Mouse (Mus musculus): Measurements from ENCODE around the gene Kcnb1. TPM values are rescaled to one million over a fixed set of nuclear protein-coding genes. Genes with fewer than 3 reads are reported as not detected.

Gene Kcnb1
- polyA plus RNA-seq (2014; fragmentation: Nextera tagmentation; extraction: Ambion mirVana): 0.12 and 0.73 TPM in 2 replicates

GRCm38 (mm10) chr2:167190076-167190399, at the start of gene Kcnb1:
Gene Kcnb1, minus strand, starts transcription at chr2:167190155.
- Histone ChIP-seq H3K27me3 (replicated peaks; ENCODE audit: control insufficient read depth, insufficient read depth, low read length) (peaks cover 62% of the 10 kb centered on the region), H3K9me3 (ENCODE audit: control insufficient read depth, low read length) (no peaks in the 10 kb centered on the region), H3K4me1 (replicated peaks; ENCODE audit: control insufficient read depth, insufficient read depth, low read length) (0 out of 2 replicates have a peak, but pooled peaks cover 6% of the 10 kb centered on the region), H3K27ac (ENCODE audit: low read depth, low read length) (no peak within 1 kb of the TSS), H3K9ac (ENCODE audit: low read depth, low read length) (no peak within 1 kb of the TSS), H3K4me3 (ENCODE audit: low read depth, low read length) (peak within 1 kb of the TSS; percentile 49), H3K36me3 (ENCODE audit: control insufficient read depth, insufficient read depth, low read length) (no peaks in the 10 kb centered on the region), H3K4me2 (peak within 1 kb of the TSS; percentile 63)
- ATAC-seq (replicated peaks; ENCODE audit: low FRiP score) (0 out of 2 replicates have a peak, but pooled peaks have one; percentile 39), DNase-seq (ENCODE audit: low spot score) (peak; percentile 64)
- WGBS: 1% methylated on average over 41 of the region's 41 CpGs

GRCm38 (mm10) chr2:167239262-167239661, 49.3 kb upstream of the Kcnb1 start:
- H3K27me3 ChIP-seq (replicated peaks; ENCODE audit: control insufficient read depth, insufficient read depth, low read length): peaks cover 30% of the 10 kb centered on the region
- 32% methylated on average over 12 of the region's 12 CpGs for WGBS
- ATAC-seq (replicated peaks; ENCODE audit: low FRiP score) (no peak), DNase-seq (ENCODE audit: low spot score) (no peak)
- peak overlapping the region; percentile 61 for H3K4me2 ChIP-seq
- H3K9ac ChIP-seq (ENCODE audit: low read depth, low read length): no peak overlapping the region
- peaks cover 7% of the 10 kb centered on the region; the same call in 1 of the 2 replicates for H3K4me1 ChIP-seq (replicated peaks; ENCODE audit: control insufficient read depth, insufficient read depth, low read length)
- no peaks in the 10 kb centered on the region for H3K36me3 ChIP-seq (ENCODE audit: control insufficient read depth, insufficient read depth, low read length)
- H3K9me3 ChIP-seq (ENCODE audit: control insufficient read depth, low read length): no peaks in the 10 kb centered on the region
- 0 out of 2 replicates have a peak overlapping the region, but pooled peaks have one; percentile 12 for H3K4me3 ChIP-seq (ENCODE audit: low read depth, low read length)
- H3K27ac ChIP-seq (ENCODE audit: low read depth, low read length): no peak overlapping the region

- H3K9me3 ChIP-seq (ENCODE audit: control insufficient read depth, low read length): no peaks in the 10 kb centered on the region
- 74% methylated on average over 9 of the region's 9 CpGs for WGBS
- peaks cover 30% of the 10 kb centered on the region for H3K27me3 ChIP-seq (replicated peaks; ENCODE audit: control insufficient read depth, insufficient read depth, low read length)
- peaks cover 9% of the 10 kb centered on the region for H3K4me1 ChIP-seq (replicated peaks; ENCODE audit: control insufficient read depth, insufficient read depth, low read length)
- no peak overlapping the region for H3K4me3 ChIP-seq (ENCODE audit: low read depth, low read length)
- no peak overlapping the region for H3K27ac ChIP-seq (ENCODE audit: low read depth, low read length)
- no peak overlapping the region for H3K4me2 ChIP-seq
- ATAC-seq (replicated peaks; ENCODE audit: low FRiP score) (no peak), DNase-seq (ENCODE audit: low spot score) (no peak)
- no peaks in the 10 kb centered on the region for H3K36me3 ChIP-seq (ENCODE audit: control insufficient read depth, insufficient read depth, low read length)
- no peak overlapping the region for H3K9ac ChIP-seq (ENCODE audit: low read depth, low read length)
These were observed 47.3 kb upstream of the Kcnb1 start for GRCm38 (mm10) chr2:167237224-167237623.

- H3K36me3 ChIP-seq (ENCODE audit: control insufficient read depth, insufficient read depth, low read length): no peaks in the 10 kb centered on the region
- 90% methylated on average over 4 of the region's 4 CpGs for WGBS
- no peak for ATAC-seq (replicated peaks; ENCODE audit: low FRiP score)
These were observed 46.2 kb upstream of the Kcnb1 start for GRCm38 (mm10) chr2:167236174-167236573.

GRCm38 (mm10) chr2:167235338-167236018, 45.5 kb upstream of the Kcnb1 start:
- WGBS: 62% methylated on average over 17 of the region's 17 CpGs
- Histone ChIP-seq H3K9ac (ENCODE audit: low read depth, low read length) (no peak overlapping the region), H3K36me3 (ENCODE audit: control insufficient read depth, insufficient read depth, low read length) (no peaks in the 10 kb centered on the region), H3K27me3 (replicated peaks; ENCODE audit: control insufficient read depth, insufficient read depth, low read length) (peaks cover 24% of the 10 kb centered on the region), H3K4me2 (no peak overlapping the region), H3K4me3 (ENCODE audit: low read depth, low read length) (no peak overlapping the region), H3K4me1 (replicated peaks; ENCODE audit: control insufficient read depth, insufficient read depth, low read length) (peaks cover 10% of the 10 kb centered on the region), H3K9me3 (ENCODE audit: control insufficient read depth, low read length) (no peaks in the 10 kb centered on the region), H3K27ac (ENCODE audit: low read depth, low read length) (no peak overlapping the region)
- ATAC-seq (replicated peaks; ENCODE audit: low FRiP score) (no peak), DNase-seq (ENCODE audit: low spot score) (no peak)

More at GRCm38 (mm10) chr2:167236174-167236573, 46.2 kb upstream of the Kcnb1 start:
- H3K9me3 ChIP-seq (ENCODE audit: control insufficient read depth, low read length): no peaks in the 10 kb centered on the region
- H3K4me3 ChIP-seq (ENCODE audit: low read depth, low read length): no peak overlapping the region
- H3K9ac ChIP-seq (ENCODE audit: low read depth, low read length): no peak overlapping the region
- DNase-seq (ENCODE audit: low spot score): no peak
- H3K27ac ChIP-seq (ENCODE audit: low read depth, low read length): no peak overlapping the region
- peaks cover 9% of the 10 kb centered on the region for H3K4me1 ChIP-seq (replicated peaks; ENCODE audit: control insufficient read depth, insufficient read depth, low read length)
- no peak overlapping the region for H3K4me2 ChIP-seq
- H3K27me3 ChIP-seq (replicated peaks; ENCODE audit: control insufficient read depth, insufficient read depth, low read length): peaks cover 28% of the 10 kb centered on the region

- no peak overlapping the region for H3K9ac ChIP-seq (ENCODE audit: low read depth, low read length)
- H3K4me2 ChIP-seq: no peak overlapping the region
- DNase-seq (ENCODE audit: low spot score) (no peak), ATAC-seq (replicated peaks; ENCODE audit: low FRiP score) (no peak)
- H3K9me3 ChIP-seq (ENCODE audit: control insufficient read depth, low read length): no peaks in the 10 kb centered on the region
- no peak overlapping the region for H3K4me3 ChIP-seq (ENCODE audit: low read depth, low read length)
- WGBS: 59% methylated on average over 14 of the region's 14 CpGs
- no peak overlapping the region for H3K27ac ChIP-seq (ENCODE audit: low read depth, low read length)
- peaks cover 7% of the 10 kb centered on the region for H3K27me3 ChIP-seq (replicated peaks; ENCODE audit: control insufficient read depth, insufficient read depth, low read length)
- H3K36me3 ChIP-seq (ENCODE audit: control insufficient read depth, insufficient read depth, low read length): no peaks in the 10 kb centered on the region
- peaks cover 10% of the 10 kb centered on the region for H3K4me1 ChIP-seq (replicated peaks; ENCODE audit: control insufficient read depth, insufficient read depth, low read length)
These were observed 43.8 kb upstream of the Kcnb1 start for GRCm38 (mm10) chr2:167233771-167234170.

GRCm38 (mm10) chr2:167233009-167233335, 43.0 kb upstream of the Kcnb1 start:
- ATAC-seq (replicated peaks; ENCODE audit: low FRiP score) (no peak), DNase-seq (ENCODE audit: low spot score) (no peak)
- no peak overlapping the region for H3K4me2 ChIP-seq
- H3K9me3 ChIP-seq (ENCODE audit: control insufficient read depth, low read length): no peaks in the 10 kb centered on the region
- 78% methylated on average over 5 of the region's 5 CpGs for WGBS
- H3K4me3 ChIP-seq (ENCODE audit: low read depth, low read length): no peak overlapping the region
- peaks cover 6% of the 10 kb centered on the region for H3K4me1 ChIP-seq (replicated peaks; ENCODE audit: control insufficient read depth, insufficient read depth, low read length)
- no peaks in the 10 kb centered on the region for H3K36me3 ChIP-seq (ENCODE audit: control insufficient read depth, insufficient read depth, low read length)
- no peak overlapping the region for H3K9ac ChIP-seq (ENCODE audit: low read depth, low read length)
- no peak overlapping the region for H3K27ac ChIP-seq (ENCODE audit: low read depth, low read length)
- no peaks in the 10 kb centered on the region for H3K27me3 ChIP-seq (replicated peaks; ENCODE audit: control insufficient read depth, insufficient read depth, low read length)

- ATAC-seq (replicated peaks; ENCODE audit: low FRiP score): no peak
- peak; percentile 42 for DNase-seq (ENCODE audit: low spot score)
- H3K4me3 ChIP-seq (ENCODE audit: low read depth, low read length): no peak overlapping the region
- H3K4me2 ChIP-seq: no peak overlapping the region
- H3K9ac ChIP-seq (ENCODE audit: low read depth, low read length): no peak overlapping the region
- H3K27me3 ChIP-seq (replicated peaks; ENCODE audit: control insufficient read depth, insufficient read depth, low read length): no peaks in the 10 kb centered on the region
- WGBS: 57% methylated on average over 14 of the region's 14 CpGs
- H3K27ac ChIP-seq (ENCODE audit: low read depth, low read length): no peak overlapping the region
- peaks cover 6% of the 10 kb centered on the region for H3K4me1 ChIP-seq (replicated peaks; ENCODE audit: control insufficient read depth, insufficient read depth, low read length)
- H3K36me3 ChIP-seq (ENCODE audit: control insufficient read depth, insufficient read depth, low read length): no peaks in the 10 kb centered on the region
- no peaks in the 10 kb centered on the region for H3K9me3 ChIP-seq (ENCODE audit: control insufficient read depth, low read length)
These were observed 42.4 kb upstream of the Kcnb1 start for GRCm38 (mm10) chr2:167232132-167233008.
